Mouse (Mus musculus): Measurements from ENCODE around the gene Cdk14. TPM values are rescaled to one million over a fixed set of nuclear protein-coding genes. Genes with fewer than 3 reads are reported as not detected.
A peak's percentile ranks its signal among the peaks of the same experiment; 100 is the strongest.

Cdk14 gene
- polyA plus RNA-seq, 1 experiment: 2.6 TPM

DNA sequence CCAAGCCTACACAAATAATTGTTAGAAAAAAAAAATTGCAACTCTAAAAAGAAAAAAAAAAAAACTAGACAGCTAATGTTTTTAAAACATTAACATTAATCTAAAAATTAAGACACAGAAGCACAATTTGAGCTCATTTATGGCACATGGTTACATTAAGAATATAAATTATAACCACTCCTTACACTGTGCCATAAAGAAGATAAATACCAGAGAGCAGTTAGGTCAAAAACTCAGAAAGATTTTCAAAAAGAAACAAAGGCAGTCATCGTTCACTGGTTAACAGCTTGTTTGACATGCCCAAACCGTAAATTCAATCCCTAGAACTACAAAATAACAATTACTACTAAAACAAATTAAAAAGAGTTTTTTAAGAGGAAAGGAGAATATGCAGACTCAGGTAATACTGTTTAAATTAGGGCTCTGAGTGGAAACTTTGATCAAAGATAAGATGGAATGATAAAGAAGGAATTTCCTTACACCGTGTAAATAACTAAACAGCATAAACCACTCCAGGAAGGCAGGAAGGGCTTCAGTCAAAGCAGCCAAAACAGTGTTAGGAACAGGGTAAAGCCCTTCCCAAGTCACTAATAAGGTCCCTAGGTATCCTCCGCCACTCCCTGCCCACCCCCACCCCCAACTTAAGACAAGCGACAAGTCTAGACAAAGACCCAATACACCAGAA, 65.3 kb downstream of the Cdk14 start:
- H3K27ac ChIP-seq (ENCODE audit: insufficient read depth, low read depth, low read length): no peak overlapping the region
- H3K4me1 ChIP-seq (ENCODE audit: control insufficient read depth, insufficient read depth, low read length): no peaks in the 10 kb centered on the region
- H3K36me3 ChIP-seq (ENCODE audit: control insufficient read depth, insufficient read depth, low read length): no peaks in the 10 kb centered on the region
- 29% methylated on average over 5 of the region's 5 CpGs for WGBS
- DNase-seq: no peak
- H3K4me3 ChIP-seq (ENCODE audit: insufficient read depth, low read depth, low read length): no peak overlapping the region
- no peaks in the 10 kb centered on the region for H3K27me3 ChIP-seq (replicated peaks; ENCODE audit: control insufficient read depth, insufficient read depth, low read length)
- TF ChIP-seq CTCF (conservative IDR thresholded peaks at IDR 0.05; ENCODE audit: insufficient read depth, insufficient read length, low read depth, low read length): no peak
- TF ChIP-seq POLR2A (IDR thresholded peaks at IDR 0.05; ENCODE audit: low read depth, low read length): no peak

DNA sequence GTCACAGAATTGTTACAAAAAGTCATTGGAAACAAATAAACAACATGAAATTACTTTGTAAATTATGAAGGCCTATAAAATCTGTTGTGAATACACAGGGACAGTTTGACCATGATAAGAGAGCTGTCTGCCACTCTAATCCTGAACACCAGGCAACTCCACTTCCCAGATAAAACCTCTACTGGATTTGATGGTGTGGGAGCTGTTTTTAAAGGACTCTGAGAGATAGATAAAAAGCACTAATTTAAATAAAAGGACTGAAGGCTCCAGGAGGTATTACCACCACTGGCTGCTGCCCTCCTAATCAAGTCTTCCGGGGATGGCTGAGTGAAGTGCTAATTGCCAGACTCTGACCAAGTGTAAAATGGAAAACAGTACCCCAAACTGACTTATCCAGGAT, 66.2 kb downstream of the Cdk14 start:
- H3K27me3 ChIP-seq (replicated peaks; ENCODE audit: control insufficient read depth, insufficient read depth, low read length): no peaks in the 10 kb centered on the region
- TF ChIP-seq POLR2A (IDR thresholded peaks at IDR 0.05; ENCODE audit: low read depth, low read length) (no peak), CTCF (conservative IDR thresholded peaks at IDR 0.05; ENCODE audit: insufficient read depth, insufficient read length, low read depth, low read length) (no peak)
- WGBS: 30% methylated on average over 1 of the region's 1 CpGs
- no peak overlapping the region for H3K27ac ChIP-seq (ENCODE audit: insufficient read depth, low read depth, low read length)
- no peak for DNase-seq
- no peaks in the 10 kb centered on the region for H3K4me1 ChIP-seq (ENCODE audit: control insufficient read depth, insufficient read depth, low read length)
- H3K36me3 ChIP-seq (ENCODE audit: control insufficient read depth, insufficient read depth, low read length): no peaks in the 10 kb centered on the region
- H3K4me3 ChIP-seq (ENCODE audit: insufficient read depth, low read depth, low read length): no peak overlapping the region

- 91% methylated on average over 5 of the region's 5 CpGs for WGBS
- Histone ChIP-seq H3K27ac (ENCODE audit: insufficient read depth, low read depth, low read length) (no peak overlapping the region), H3K36me3 (ENCODE audit: control insufficient read depth, insufficient read depth, low read length) (no peaks in the 10 kb centered on the region), H3K27me3 (replicated peaks; ENCODE audit: control insufficient read depth, insufficient read depth, low read length) (no peaks in the 10 kb centered on the region), H3K4me3 (ENCODE audit: insufficient read depth, low read depth, low read length) (no peak overlapping the region), H3K4me1 (ENCODE audit: control insufficient read depth, insufficient read depth, low read length) (no peaks in the 10 kb centered on the region)
- no peak for TF ChIP-seq POLR2A (IDR thresholded peaks at IDR 0.05; ENCODE audit: low read depth, low read length)
- no peak for DNase-seq
Measured at GRCm38 (mm10) chr5:5344646-5345045, 75.5 kb downstream of the Cdk14 start.

GRCm38 (mm10) chr5:5343741-5344140, 76.4 kb downstream of the Cdk14 start:
- no peaks in the 10 kb centered on the region for H3K4me1 ChIP-seq (ENCODE audit: control insufficient read depth, insufficient read depth, low read length)
- H3K27ac ChIP-seq (ENCODE audit: insufficient read depth, low read depth, low read length): no peak overlapping the region
- H3K36me3 ChIP-seq (ENCODE audit: control insufficient read depth, insufficient read depth, low read length): no peaks in the 10 kb centered on the region
- TF ChIP-seq CTCF (conservative IDR thresholded peaks at IDR 0.05; ENCODE audit: insufficient read depth, insufficient read length, low read depth, low read length) (no peak), POLR2A (IDR thresholded peaks at IDR 0.05; ENCODE audit: low read depth, low read length) (no peak)
- DNase-seq: no peak
- H3K27me3 ChIP-seq (replicated peaks; ENCODE audit: control insufficient read depth, insufficient read depth, low read length): no peaks in the 10 kb centered on the region
- WGBS: 88% methylated on average over 2 of the region's 2 CpGs
- no peak overlapping the region for H3K4me3 ChIP-seq (ENCODE audit: insufficient read depth, low read depth, low read length)

DNA sequence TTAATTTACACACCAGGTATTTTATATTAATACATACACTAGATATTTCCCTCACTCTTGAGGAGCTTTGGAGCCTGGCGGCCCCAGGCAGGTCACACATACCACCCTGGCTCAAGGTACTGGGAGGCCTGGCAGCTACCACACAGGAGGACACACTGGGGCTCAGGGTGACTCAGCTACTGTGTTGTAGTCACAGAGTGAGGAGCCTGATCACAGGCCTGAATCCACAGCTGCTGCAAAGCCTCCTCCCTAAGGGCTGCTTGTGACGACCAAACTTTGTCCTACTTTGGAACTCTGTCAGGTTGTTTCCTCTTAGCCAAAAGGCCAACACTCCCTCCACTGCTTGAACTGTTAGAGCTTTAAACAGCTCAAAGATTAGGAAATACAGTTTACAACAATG, 76.8 kb downstream of the Cdk14 start:
- peak; percentile 7 for DNase-seq
- H3K27ac ChIP-seq (ENCODE audit: insufficient read depth, low read depth, low read length): no peak overlapping the region
- H3K4me3 ChIP-seq (ENCODE audit: insufficient read depth, low read depth, low read length): no peak overlapping the region
- 65% methylated on average over 2 of the region's 2 CpGs for WGBS
- H3K36me3 ChIP-seq (ENCODE audit: control insufficient read depth, insufficient read depth, low read length): no peaks in the 10 kb centered on the region
- H3K27me3 ChIP-seq (replicated peaks; ENCODE audit: control insufficient read depth, insufficient read depth, low read length): no peaks in the 10 kb centered on the region
- TF ChIP-seq CTCF (conservative IDR thresholded peaks at IDR 0.05; ENCODE audit: insufficient read depth, insufficient read length, low read depth, low read length) (no peak), POLR2A (IDR thresholded peaks at IDR 0.05; ENCODE audit: low read depth, low read length) (no peak)
- no peaks in the 10 kb centered on the region for H3K4me1 ChIP-seq (ENCODE audit: control insufficient read depth, insufficient read depth, low read length)

DNA sequence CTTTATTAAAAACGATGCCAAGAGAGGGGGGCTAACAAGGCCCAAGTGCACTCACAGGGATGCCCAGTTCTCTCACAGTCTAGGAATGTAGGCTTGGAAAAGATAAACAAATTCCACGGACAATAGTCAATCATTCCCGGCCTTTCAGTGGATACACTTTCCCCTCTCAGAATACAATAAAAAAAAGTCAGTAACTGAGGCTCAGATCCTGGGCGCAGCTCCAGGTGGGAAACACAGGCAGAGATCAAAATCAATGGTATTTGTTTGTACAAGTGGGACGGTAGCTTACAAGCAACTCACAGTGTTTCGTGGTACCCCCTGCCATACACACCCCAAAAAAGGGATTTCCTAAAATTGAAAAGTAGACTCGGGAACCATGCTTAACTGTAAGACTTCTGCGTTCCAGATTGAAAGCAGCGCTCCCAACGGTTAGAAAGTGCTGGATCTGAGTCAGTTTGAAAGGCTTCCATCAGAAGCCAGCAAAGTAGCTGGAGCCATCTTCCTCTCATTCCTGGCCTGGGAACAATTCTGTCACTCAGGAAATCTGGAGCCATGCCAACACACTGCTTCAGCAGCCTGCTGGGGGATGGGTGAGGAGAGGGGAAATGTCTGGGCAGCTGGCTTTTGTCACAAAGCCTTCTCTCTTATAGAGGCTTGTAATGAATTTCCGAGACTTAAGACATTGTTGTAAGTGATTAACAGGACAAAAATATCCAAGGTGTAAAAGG, 77.5 kb downstream of the Cdk14 start:
- peak; percentile 43 for DNase-seq
- TF ChIP-seq POLR2A (IDR thresholded peaks at IDR 0.05; ENCODE audit: low read depth, low read length) (no peak), CTCF (conservative IDR thresholded peaks at IDR 0.05; ENCODE audit: insufficient read depth, insufficient read length, low read depth, low read length) (no peak)
- H3K4me3 ChIP-seq (ENCODE audit: insufficient read depth, low read depth, low read length): no peak overlapping the region
- H3K27me3 ChIP-seq (replicated peaks; ENCODE audit: control insufficient read depth, insufficient read depth, low read length): no peaks in the 10 kb centered on the region
- H3K36me3 ChIP-seq (ENCODE audit: control insufficient read depth, insufficient read depth, low read length): no peaks in the 10 kb centered on the region
- H3K4me1 ChIP-seq (ENCODE audit: control insufficient read depth, insufficient read depth, low read length): no peaks in the 10 kb centered on the region
- WGBS: 50% methylated on average over 11 of the region's 11 CpGs
- no peak overlapping the region for H3K27ac ChIP-seq (ENCODE audit: insufficient read depth, low read depth, low read length)

- no peak for TF ChIP-seq POLR2A (IDR thresholded peaks at IDR 0.05; ENCODE audit: low read depth, low read length)
- TF ChIP-seq CTCF (conservative IDR thresholded peaks at IDR 0.05; ENCODE audit: insufficient read depth, insufficient read length, low read depth, low read length): no peak
- Histone ChIP-seq H3K27me3 (replicated peaks; ENCODE audit: control insufficient read depth, insufficient read depth, low read length) (no peaks in the 10 kb centered on the region), H3K4me1 (ENCODE audit: control insufficient read depth, insufficient read depth, low read length) (no peaks in the 10 kb centered on the region), H3K4me3 (ENCODE audit: insufficient read depth, low read depth, low read length) (no peak overlapping the region), H3K36me3 (ENCODE audit: control insufficient read depth, insufficient read depth, low read length) (no peaks in the 10 kb centered on the region), H3K27ac (ENCODE audit: insufficient read depth, low read depth, low read length) (no peak overlapping the region)
- WGBS: 88% methylated on average over 8 of the region's 8 CpGs
- DNase-seq: no peak
Measured at GRCm38 (mm10) chr5:5341611-5342010, 78.5 kb downstream of the Cdk14 start.

Data from kidney, adult 2 months (tissue).